Mouse (Mus musculus) spleen, adult 2 months (tissue): Measurements from ENCODE around the gene Rab11fip3. TPM values are rescaled to one million over a fixed set of nuclear protein-coding genes. Genes with fewer than 3 reads are reported as not detected.
A peak's percentile ranks its signal among the peaks of the same experiment; 100 is the strongest.

Experiments
- DNase-seq, 2 experiments: peaks; one replicate each; pipeline versions ENCODE4 v3.0.0 to v3.0.0-alpha.2; 2012 to 2021; ENCODE audit warnings: low spot score in 2 of 2, low read depth in 1 of 2
- H3K27ac ChIP-seq: fragments of 200-500 bp; 2 replicates; pipeline ENCODE4 v1.5.1; 2012; ENCODE audit warnings: low read length, inconsistent platforms; ENCODE audit not compliant: insufficient read depth
- H3K27me3 ChIP-seq: fragments of 200-500 bp; 2 replicates; pipeline ENCODE4 v1.6.1; 2012; ENCODE audit warnings: mild to moderate bottlenecking, moderate library complexity, low read length, inconsistent platforms; ENCODE audit not compliant: control insufficient read depth, insufficient read depth
- H3K36me3 ChIP-seq: fragments of 200-500 bp; 2 replicates; pipeline ENCODE4 v1.6.1; 2012; ENCODE audit warnings: mild to moderate bottlenecking, low read length, inconsistent platforms; ENCODE audit not compliant: control insufficient read depth, insufficient read depth
- H3K4me1 ChIP-seq: fragments of 200-500 bp; 2 replicates; pipeline ENCODE4 v1.6.1; 2011; ENCODE audit warnings: inconsistent platforms; ENCODE audit not compliant: control insufficient read depth, insufficient read depth, insufficient read length
- H3K4me3 ChIP-seq: fragments of 200-500 bp; 2 replicates; pipeline ENCODE4 v1.5.1; 2011; ENCODE audit warnings: mild to moderate bottlenecking, inconsistent platforms; ENCODE audit not compliant: insufficient read depth, insufficient read length; ENCODE audit errors: extremely low read depth
- CTCF ChIP-seq: fragments of 200-500 bp; IDR thresholded peaks from 2 replicates; pipeline ENCODE4 v1.5.1; 2011; ENCODE audit warnings: mild to moderate bottlenecking, inconsistent platforms; ENCODE audit not compliant: insufficient read depth, insufficient read length, insufficient replicate concordance; ENCODE audit errors: extremely low read depth
- POLR2A ChIP-seq: fragments of 200-500 bp; IDR thresholded peaks from 2 replicates; pipeline ENCODE4 v1.6.1; 2011; ENCODE audit warnings: low read depth, low read length, inconsistent platforms
- WGBS: fragments of 180-500 bp; shearing (Covaris S2); methylation state at CpG from one replicate; pipeline ENCODE4 v1.1.7; 2018; 5-methylcytosine and 5-hydroxymethylcytosine counted together
- polyA plus RNA-seq: library from polyadenylated mRNA; depleted of rRNA; stranded (reverse); fragments of >200 nt; gene quantifications from 2 replicates; pipeline ENCODE4 v1.2.3, GENCODE M21; 2012; rRNA removed

Gene Rab11fip3
- polyA plus RNA-seq, 1 experiment = 13.3 TPM

DNA sequence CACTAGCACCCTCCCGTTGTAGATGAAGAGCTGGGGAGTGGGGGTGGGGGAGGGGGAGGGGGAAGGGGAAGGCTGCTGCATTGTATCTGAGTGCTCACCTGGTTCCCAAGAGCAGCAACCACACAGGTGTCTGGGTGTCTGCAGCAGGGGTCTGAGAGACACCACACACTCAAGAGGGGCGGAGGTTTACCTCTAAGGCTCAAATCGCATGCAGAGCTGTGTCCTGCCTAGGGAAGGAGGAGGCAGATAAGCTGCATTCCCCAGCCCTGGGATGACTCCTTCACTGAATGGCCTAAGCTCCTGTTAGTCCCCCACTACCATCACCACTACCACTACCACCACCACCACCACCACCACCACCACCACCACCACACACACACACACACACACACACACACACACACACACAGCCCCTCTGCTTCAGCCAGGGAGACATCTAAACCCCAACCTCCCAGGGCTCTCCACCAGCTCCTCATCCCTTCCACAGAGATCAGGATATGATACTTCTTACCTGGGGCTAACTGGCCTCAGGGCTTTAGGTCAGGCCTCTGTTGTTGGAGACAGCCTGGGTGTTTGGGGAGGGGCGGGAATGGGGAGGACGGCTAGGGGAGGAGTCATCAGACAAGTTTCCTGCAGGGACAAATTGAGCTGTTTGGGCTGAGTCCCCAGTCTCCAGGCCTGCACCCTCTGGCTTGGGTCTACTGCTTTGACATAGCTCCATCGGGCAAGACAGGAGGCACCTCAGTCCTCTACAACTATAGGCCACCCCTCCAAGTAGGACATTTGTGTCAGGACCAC is 124.8 kb downstream of the Rab11fip3 start, which contains the start of the genes Pigq and Nhlrc4:
Pigq (minus strand) TSS at position 571 of the 798 bp plus-strand sequence.
Nhlrc4 (minus strand) TSS at position 596 of the 798 bp plus-strand sequence.
- no peak for DNase-seq
- no peaks in the 10 kb centered on the region for H3K36me3 ChIP-seq
- no peak for TF ChIP-seq POLR2A
- no peak for TF ChIP-seq CTCF
- 0 out of 2 replicates have a peak within 1 kb of the TSS, but pooled peaks have one; percentile 8 for H3K27ac ChIP-seq
- peaks cover 9% of the 10 kb centered on the region; the same call in 1 of the 2 replicates for H3K4me1 ChIP-seq
- no peaks in the 10 kb centered on the region for H3K27me3 ChIP-seq
- 71% methylated on average over 6 of the region's 6 CpGs for WGBS
- no peak within 1 kb of the TSS for H3K4me3 ChIP-seq

- WGBS = 86% methylated on average over 9 of the region's 9 CpGs
- Histone ChIP-seq H3K4me3 (no peak overlapping the region), H3K4me1 (peaks cover 9% of the 10 kb centered on the region; the same call in 1 of the 2 replicates), H3K36me3 (no peaks in the 10 kb centered on the region), H3K27ac (peak overlapping the region; percentile 8; the same call in 1 of the 2 replicates), H3K27me3 (no peaks in the 10 kb centered on the region)
- DNase-seq = no peak
- TF ChIP-seq POLR2A (no peak), CTCF (no peak)
Observed at GRCm38 (mm10) chr17:25943769-25944168, 125.6 kb downstream of the Rab11fip3 start.

DNA sequence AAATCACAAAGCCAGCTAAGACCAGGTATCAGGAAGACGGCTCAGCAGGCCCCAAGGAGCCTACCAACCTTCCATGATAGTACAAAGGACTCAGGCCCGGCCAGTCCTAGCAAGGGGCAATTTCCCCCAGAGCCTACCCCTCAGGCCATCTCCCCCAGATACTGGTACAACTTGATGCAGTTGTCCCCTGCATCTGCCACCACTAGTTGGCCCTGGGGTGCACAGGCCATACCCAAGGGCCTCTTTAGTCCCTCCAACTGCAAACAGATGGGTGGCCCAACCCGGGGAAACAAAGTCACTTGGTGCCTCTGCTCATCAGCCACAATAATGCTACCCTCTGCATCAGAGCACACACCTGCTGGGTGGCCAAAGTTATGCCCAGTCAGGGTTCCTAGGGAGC is 126.1 kb downstream of the Rab11fip3 start:
- DNase-seq = no peak
- Histone ChIP-seq H3K27me3 (no peaks in the 10 kb centered on the region), H3K4me3 (no peak overlapping the region), H3K4me1 (peaks cover 9% of the 10 kb centered on the region; the same call in 1 of the 2 replicates), H3K36me3 (no peaks in the 10 kb centered on the region), H3K27ac (peak overlapping the region; percentile 32; the same call in 1 of the 2 replicates)
- TF ChIP-seq POLR2A (no peak), CTCF (no peak)
- WGBS = 71% methylated on average over 3 of the region's 3 CpGs

DNA sequence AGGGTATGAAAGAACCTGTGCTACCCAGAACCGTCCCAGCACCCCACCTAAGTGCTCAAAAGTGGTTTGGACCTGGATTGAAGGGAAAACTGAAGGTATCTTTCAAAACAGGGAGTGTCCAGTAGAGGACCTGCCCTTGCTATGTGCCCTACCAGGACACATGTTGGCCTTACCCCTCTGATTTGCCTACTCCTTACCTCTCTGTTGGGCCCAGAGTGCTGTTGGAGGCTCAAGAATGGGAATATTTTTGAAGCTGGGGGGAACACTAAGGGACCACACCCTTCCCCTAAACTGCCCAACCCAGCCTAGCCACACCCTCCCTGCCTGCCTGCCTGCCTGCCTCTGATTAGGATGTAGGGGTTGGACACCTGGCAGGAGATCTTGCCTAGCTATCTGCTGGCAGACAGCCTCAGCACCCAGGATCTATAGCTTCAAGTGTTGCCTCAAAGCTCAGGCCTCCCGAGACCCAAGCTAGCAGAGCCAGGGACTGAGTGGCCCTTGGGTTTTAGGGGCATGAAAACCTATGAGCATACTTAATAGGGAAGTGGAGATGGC is 126.7 kb downstream of the Rab11fip3 start:
- Histone ChIP-seq H3K4me3 (0 out of 2 replicates have a peak overlapping the region, but pooled peaks have one; percentile 92), H3K4me1 (peaks cover 9% of the 10 kb centered on the region; the same call in 1 of the 2 replicates)
- WGBS = 72% methylated on average over 2 of the region's 2 CpGs

DNA sequence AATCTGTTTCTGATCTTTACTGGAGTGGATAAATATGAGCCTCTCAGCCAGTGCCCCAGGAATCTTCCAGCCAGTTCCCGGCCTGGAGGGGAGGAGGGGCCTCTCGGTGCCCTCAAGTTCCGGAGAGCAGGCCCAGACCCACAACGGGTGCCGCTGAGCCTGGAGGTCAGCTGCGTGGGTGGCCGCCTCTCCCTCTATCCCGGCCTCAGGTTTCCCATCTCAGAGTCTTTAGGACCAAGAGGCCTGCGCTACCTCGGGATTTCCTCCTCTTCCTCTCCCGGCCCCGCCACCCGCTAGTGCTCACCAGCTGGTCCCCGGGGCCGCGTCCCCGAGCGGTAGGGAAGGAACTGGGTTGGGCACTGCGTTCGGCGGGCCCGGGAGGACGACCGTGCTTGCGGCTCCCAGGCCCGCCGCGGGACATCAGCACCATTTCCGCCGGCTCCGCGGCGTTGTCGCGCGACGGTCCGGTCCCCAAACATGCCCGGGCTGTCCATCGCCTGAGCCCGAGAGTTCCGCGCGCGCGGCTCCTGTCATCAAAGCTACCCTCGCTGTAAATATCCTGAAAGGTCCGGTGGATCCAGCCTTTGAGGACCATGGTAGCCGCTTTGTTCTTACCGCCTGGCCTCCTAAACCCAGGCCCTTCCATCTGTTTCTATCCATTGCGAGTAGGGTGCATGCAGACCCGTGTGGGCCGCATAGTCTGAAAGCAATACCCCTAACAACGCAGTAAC is 127.7 kb downstream of the Rab11fip3 start:
- H3K36me3 ChIP-seq = peaks cover 6% of the 10 kb centered on the region
- H3K27ac ChIP-seq = peak overlapping the region; percentile 78
- TF ChIP-seq POLR2A (peak; percentile 62), CTCF (no peak)
- peaks cover 9% of the 10 kb centered on the region; the same call in 1 of the 2 replicates for H3K4me1 ChIP-seq
- no peaks in the 10 kb centered on the region for H3K27me3 ChIP-seq
- 3% methylated on average over 54 of the region's 54 CpGs for WGBS
- peak overlapping the region; percentile 92 for H3K4me3 ChIP-seq
- peak; percentile 50 to 66 for DNase-seq

More for the DNA sequence above, 126.7 kb downstream of the Rab11fip3 start:
- H3K27me3 ChIP-seq = no peaks in the 10 kb centered on the region
- H3K36me3 ChIP-seq = no peaks in the 10 kb centered on the region
- peak overlapping the region; percentile 32; the same call in 1 of the 2 replicates for H3K27ac ChIP-seq
- no peak for DNase-seq
- TF ChIP-seq POLR2A (no peak), CTCF (no peak)

Other genes with a start within 250 kb of the Rab11fip3 start
- 33.6 and 38.6 TPM in 2 replicates for gene Wdr24, start 245.9 kb downstream of the Rab11fip3 start, polyA plus RNA-seq
- gene Jmjd8, start 240.7 kb downstream of the Rab11fip3 start, polyA plus RNA-seq = 30.9 and 31.3 TPM in 2 replicates
- 85.4 and 104 TPM in 2 replicates for gene Stub1, start 236.2 kb downstream of the Rab11fip3 start, polyA plus RNA-seq
- gene Rhbdl1, start 232.3 kb downstream of the Rab11fip3 start, polyA plus RNA-seq = 5.5 and 7.3 TPM in 2 replicates
- gene Gm20683, start 227.8 kb downstream of the Rab11fip3 start, polyA plus RNA-seq = 29.5 and 34.1 TPM in 2 replicates
- gene Rhot2, start 224.7 kb downstream of the Rab11fip3 start, polyA plus RNA-seq = 62.1 and 77.0 TPM in 2 replicates
- 34.5 and 45.0 TPM in 2 replicates for gene Wdr90, start 208.1 kb downstream of the Rab11fip3 start, polyA plus RNA-seq
- gene Mcrip2, start 200.8 kb downstream of the Rab11fip3 start, polyA plus RNA-seq = 17.3 and 21.7 TPM in 2 replicates
- 53.6 and 81.2 TPM in 2 replicates for gene Mettl26, start 194.5 kb downstream of the Rab11fip3 start, polyA plus RNA-seq
- gene Wfikkn1, start 188.7 kb downstream of the Rab11fip3 start, polyA plus RNA-seq = 0.74 and 0.99 TPM in 2 replicates
- gene Rab40c, start 149.8 kb downstream of the Rab11fip3 start, polyA plus RNA-seq = 26.8 and 31.6 TPM in 2 replicates
- gene Pigq, start 124.6 kb downstream of the Rab11fip3 start, polyA plus RNA-seq = 203 and 239 TPM in 2 replicates
- gene Nhlrc4, start 124.6 kb downstream of the Rab11fip3 start, polyA plus RNA-seq = 4.3 and 4.7 TPM in 2 replicates
- not detected in 2 replicates for gene A930017K11Rik, start 117.0 kb downstream of the Rab11fip3 start, polyA plus RNA-seq
- gene Capn15, start 83.8 kb downstream of the Rab11fip3 start, polyA plus RNA-seq = 35.0 and 45.9 TPM in 2 replicates
- gene Decr2, start 20.8 kb upstream of the Rab11fip3 start, polyA plus RNA-seq = 5.7 and 5.8 TPM in 2 replicates
- 13.7 and 17.7 TPM in 2 replicates for gene Nme4, start 26.0 kb upstream of the Rab11fip3 start, polyA plus RNA-seq
- gene Tmem8, start 43.7 kb upstream of the Rab11fip3 start, polyA plus RNA-seq = 44.9 and 58.3 TPM in 2 replicates
- gene Mrpl28, start 53.9 kb upstream of the Rab11fip3 start, polyA plus RNA-seq = 39.5 and 49.5 TPM in 2 replicates
- gene Axin1, start 69.1 kb upstream of the Rab11fip3 start, polyA plus RNA-seq = 18.6 and 18.9 TPM in 2 replicates
- 47.8 and 49.0 TPM in 2 replicates for gene Pdia2, start 129.5 kb upstream of the Rab11fip3 start, polyA plus RNA-seq
- 11.5 and 16.1 TPM in 2 replicates for gene Rgs11, start 133.4 kb upstream of the Rab11fip3 start, polyA plus RNA-seq
- gene Arhgdig, start 138.2 kb upstream of the Rab11fip3 start, polyA plus RNA-seq = 7.7 and 15.8 TPM in 2 replicates
- gene Fam234a, start 174.7 kb upstream of the Rab11fip3 start, polyA plus RNA-seq = 22.9 and 26.4 TPM in 2 replicates
- 13.8 and 14.5 TPM in 2 replicates for gene Luc7l, start 183.3 kb upstream of the Rab11fip3 start, polyA plus RNA-seq